In the genomic region with DNA sequence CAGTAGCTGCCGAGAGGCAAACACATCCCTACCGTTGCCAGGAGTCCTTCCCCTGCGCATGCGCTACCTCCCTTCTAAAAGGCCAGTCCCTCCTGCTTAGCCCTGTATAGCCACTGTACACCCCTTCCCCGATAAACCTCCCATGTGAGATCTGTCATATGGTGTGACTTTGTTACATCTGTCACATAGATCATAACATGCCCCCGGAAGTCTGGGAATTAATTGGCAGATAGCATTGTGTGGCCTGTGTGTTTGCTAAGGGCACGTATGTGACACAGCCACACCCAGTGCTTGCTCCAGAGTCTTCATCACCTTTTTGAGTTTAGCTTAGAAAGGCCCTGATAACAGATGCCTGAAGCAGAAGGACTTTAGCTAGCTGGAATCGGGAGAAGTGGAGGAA, we compare ENCODE assay signal across 16 mouse cellular contexts.
"Had no signal": no experiment of that assay in that cellular context is flagged by ENCODE, and none has a peak within 500 bp of the region (broad histone marks: within the 10 kb centered on the region; RNA-seq: fewer than 3 reads in every experiment).

No protein-coding gene starts in this region.

- ATAC-seq: liver, postnatal 0 days; lung, postnatal 0 days had no signal

- H3K9ac ChIP-seq: limb, embryonic 12.5 days; limb, embryonic 15.5 days; liver, embryonic 14.5 days; liver, postnatal 0 days; lung, embryonic 14.5 days had no signal

- H3K9me3 ChIP-seq: limb, embryonic 12.5 days; limb, embryonic 15.5 days had no signal

- H3K27ac ChIP-seq: left cerebral cortex, adult 2 months; limb, embryonic 12.5 days; limb, embryonic 15.5 days; liver, embryonic 14.5 days had no signal

- H3K27me3 ChIP-seq: limb, embryonic 12.5 days; limb, embryonic 15.5 days had no signal

- DNase-seq: kidney, adult 18-20 months; kidney, adult 9 months; kidney, postnatal 14 days; layer of hippocampus, postnatal 36 days; liver, postnatal 0 days; lung, embryonic 14.5 days; lung, postnatal 36 days; midbrain, embryonic 14.5 days; thymus, postnatal 25 days had no signal

- H3K4me2 ChIP-seq: limb, embryonic 12.5 days; limb, embryonic 15.5 days; liver, embryonic 11.5 days; lung, embryonic 14.5 days; midbrain, embryonic 11.5 days had no signal

- H3K4me1 ChIP-seq: limb, embryonic 12.5 days had no signal

- H3K4me3 ChIP-seq: left cerebral cortex, adult 2 months; limb, embryonic 12.5 days; limb, embryonic 15.5 days had no signal
